Mouse (Mus musculus): Measurements from ENCODE around the gene Efcab2. TPM values are rescaled to one million over a fixed set of nuclear protein-coding genes. Genes with fewer than 3 reads are reported as not detected.

Gene Efcab2
- total and polyA plus RNA-seq, 2 experiments: 0.29 to 2.2 TPM

- H3K36me3 ChIP-seq (ENCODE audit: control insufficient read depth, insufficient read depth, low read length): no peaks in the 10 kb centered on the region
- no peak overlapping the region for H3K9ac ChIP-seq (ENCODE audit: low read depth, low read length)
- TF ChIP-seq POLR2A (IDR thresholded peaks at IDR 0.05; ENCODE audit: extremely low read depth, insufficient read depth, low read length): no peak
- TF ChIP-seq CTCF (IDR thresholded peaks at IDR 0.05; ENCODE audit: low read depth, low read length): no peak
- 75% methylated on average over 5 of the region's 5 CpGs for WGBS
- no peak for DNase-seq (ENCODE audit: extremely low read depth, low read depth, low spot score)
- H3K79me2 ChIP-seq (ENCODE audit: control insufficient read depth, insufficient read depth, low read length): no peaks in the 10 kb centered on the region
- no peak overlapping the region for H3K4me3 ChIP-seq (ENCODE audit: insufficient read depth, low read depth, low read length)
- H3K27me3 ChIP-seq (ENCODE audit: control insufficient read depth, insufficient read depth, low read length): no peaks in the 10 kb centered on the region
- peaks cover 2% of the 10 kb centered on the region; the same call in 1 of the 2 replicates for H3K4me1 ChIP-seq (ENCODE audit: control insufficient read depth, insufficient read depth, low read length)
- H3K27ac ChIP-seq (replicated peaks; ENCODE audit: insufficient read depth, low read depth, low read length): no peak overlapping the region
Observed at GRCm38 (mm10) chr1:178392970-178393369, 12.9 kb upstream of the Efcab2 start.

- no peak overlapping the region for H3K4me3 ChIP-seq (ENCODE audit: insufficient read depth, low read depth, low read length)
- TF ChIP-seq POLR2A (IDR thresholded peaks at IDR 0.05; ENCODE audit: extremely low read depth, insufficient read depth, low read length) (no peak), CTCF (IDR thresholded peaks at IDR 0.05; ENCODE audit: low read depth, low read length) (no peak)
- peaks cover 2% of the 10 kb centered on the region; the same call in 1 of the 2 replicates for H3K4me1 ChIP-seq (ENCODE audit: control insufficient read depth, insufficient read depth, low read length)
- H3K9ac ChIP-seq (ENCODE audit: low read depth, low read length): no peak overlapping the region
- H3K27ac ChIP-seq (replicated peaks; ENCODE audit: insufficient read depth, low read depth, low read length): no peak overlapping the region
- no peaks in the 10 kb centered on the region for H3K79me2 ChIP-seq (ENCODE audit: control insufficient read depth, insufficient read depth, low read length)
- no peaks in the 10 kb centered on the region for H3K27me3 ChIP-seq (ENCODE audit: control insufficient read depth, insufficient read depth, low read length)
- 75% methylated on average over 6 of the region's 6 CpGs for WGBS
- no peak for DNase-seq (ENCODE audit: extremely low read depth, low read depth, low spot score)
- H3K36me3 ChIP-seq (ENCODE audit: control insufficient read depth, insufficient read depth, low read length): no peaks in the 10 kb centered on the region
Observed at GRCm38 (mm10) chr1:178395091-178395490, 10.8 kb upstream of the Efcab2 start.

- H3K27me3 ChIP-seq (ENCODE audit: control insufficient read depth, insufficient read depth, low read length): no peaks in the 10 kb centered on the region
- H3K36me3 ChIP-seq (ENCODE audit: control insufficient read depth, insufficient read depth, low read length): no peaks in the 10 kb centered on the region
- H3K9ac ChIP-seq (ENCODE audit: low read depth, low read length): no peak overlapping the region
- H3K79me2 ChIP-seq (ENCODE audit: control insufficient read depth, insufficient read depth, low read length): no peaks in the 10 kb centered on the region
- TF ChIP-seq CTCF (IDR thresholded peaks at IDR 0.05; ENCODE audit: low read depth, low read length) (no peak), POLR2A (IDR thresholded peaks at IDR 0.05; ENCODE audit: extremely low read depth, insufficient read depth, low read length) (no peak)
- peak; percentile 45 for DNase-seq (ENCODE audit: extremely low read depth, low read depth, low spot score)
- H3K4me1 ChIP-seq (ENCODE audit: control insufficient read depth, insufficient read depth, low read length): peaks cover 2% of the 10 kb centered on the region; the same call in 1 of the 2 replicates
- 37% methylated on average over 4 of the region's 4 CpGs for WGBS
- no peak overlapping the region for H3K4me3 ChIP-seq (ENCODE audit: insufficient read depth, low read depth, low read length)
- no peak overlapping the region for H3K27ac ChIP-seq (replicated peaks; ENCODE audit: insufficient read depth, low read depth, low read length)
Observed at GRCm38 (mm10) chr1:178396383-178396782, 9.5 kb upstream of the Efcab2 start.

GRCm38 (mm10) chr1:178399879-178400278 lies 6.0 kb upstream of the Efcab2 start:
- 88% methylated on average over 6 of the region's 6 CpGs for WGBS

GRCm38 (mm10) chr1:178400652-178401051 lies 5.2 kb upstream of the Efcab2 start:
- Histone ChIP-seq H3K36me3 (ENCODE audit: control insufficient read depth, insufficient read depth, low read length) (no peaks in the 10 kb centered on the region), H3K9ac (ENCODE audit: low read depth, low read length) (no peak overlapping the region), H3K4me1 (ENCODE audit: control insufficient read depth, insufficient read depth, low read length) (peaks cover 2% of the 10 kb centered on the region; the same call in 1 of the 2 replicates), H3K4me3 (ENCODE audit: insufficient read depth, low read depth, low read length) (no peak overlapping the region), H3K79me2 (ENCODE audit: control insufficient read depth, insufficient read depth, low read length) (no peaks in the 10 kb centered on the region), H3K27me3 (ENCODE audit: control insufficient read depth, insufficient read depth, low read length) (no peaks in the 10 kb centered on the region), H3K27ac (replicated peaks; ENCODE audit: insufficient read depth, low read depth, low read length) (no peak overlapping the region)
- DNase-seq (ENCODE audit: extremely low read depth, low read depth, low spot score): no peak
- 86% methylated on average over 7 of the region's 7 CpGs for WGBS
- TF ChIP-seq POLR2A (IDR thresholded peaks at IDR 0.05; ENCODE audit: extremely low read depth, insufficient read depth, low read length) (no peak), CTCF (IDR thresholded peaks at IDR 0.05; ENCODE audit: low read depth, low read length) (no peak)

More at GRCm38 (mm10) chr1:178399879-178400278, 6.0 kb upstream of the Efcab2 start:
- H3K4me3 ChIP-seq (ENCODE audit: insufficient read depth, low read depth, low read length): no peak overlapping the region
- H3K4me1 ChIP-seq (ENCODE audit: control insufficient read depth, insufficient read depth, low read length): peaks cover 2% of the 10 kb centered on the region; the same call in 1 of the 2 replicates
- H3K27ac ChIP-seq (replicated peaks; ENCODE audit: insufficient read depth, low read depth, low read length): no peak overlapping the region
- no peaks in the 10 kb centered on the region for H3K36me3 ChIP-seq (ENCODE audit: control insufficient read depth, insufficient read depth, low read length)
- no peak overlapping the region for H3K9ac ChIP-seq (ENCODE audit: low read depth, low read length)
- no peaks in the 10 kb centered on the region for H3K27me3 ChIP-seq (ENCODE audit: control insufficient read depth, insufficient read depth, low read length)
- TF ChIP-seq CTCF (IDR thresholded peaks at IDR 0.05; ENCODE audit: low read depth, low read length) (no peak), POLR2A (IDR thresholded peaks at IDR 0.05; ENCODE audit: extremely low read depth, insufficient read depth, low read length) (no peak)
- no peaks in the 10 kb centered on the region for H3K79me2 ChIP-seq (ENCODE audit: control insufficient read depth, insufficient read depth, low read length)
- DNase-seq (ENCODE audit: extremely low read depth, low read depth, low spot score): no peak

GRCm38 (mm10) chr1:178401960-178402359 lies 3.9 kb upstream of the Efcab2 start:
- 95% methylated on average over 6 of the region's 6 CpGs for WGBS
- Histone ChIP-seq H3K36me3 (ENCODE audit: control insufficient read depth, insufficient read depth, low read length) (no peaks in the 10 kb centered on the region), H3K9ac (ENCODE audit: low read depth, low read length) (no peak overlapping the region), H3K4me1 (ENCODE audit: control insufficient read depth, insufficient read depth, low read length) (no peaks in the 10 kb centered on the region), H3K27me3 (ENCODE audit: control insufficient read depth, insufficient read depth, low read length) (no peaks in the 10 kb centered on the region), H3K79me2 (ENCODE audit: control insufficient read depth, insufficient read depth, low read length) (no peaks in the 10 kb centered on the region), H3K4me3 (ENCODE audit: insufficient read depth, low read depth, low read length) (no peak overlapping the region), H3K27ac (replicated peaks; ENCODE audit: insufficient read depth, low read depth, low read length) (no peak overlapping the region)
- no peak for DNase-seq (ENCODE audit: extremely low read depth, low read depth, low spot score)
- TF ChIP-seq POLR2A (IDR thresholded peaks at IDR 0.05; ENCODE audit: extremely low read depth, insufficient read depth, low read length) (no peak), CTCF (IDR thresholded peaks at IDR 0.05; ENCODE audit: low read depth, low read length) (no peak)
